In the genomic region with DNA sequence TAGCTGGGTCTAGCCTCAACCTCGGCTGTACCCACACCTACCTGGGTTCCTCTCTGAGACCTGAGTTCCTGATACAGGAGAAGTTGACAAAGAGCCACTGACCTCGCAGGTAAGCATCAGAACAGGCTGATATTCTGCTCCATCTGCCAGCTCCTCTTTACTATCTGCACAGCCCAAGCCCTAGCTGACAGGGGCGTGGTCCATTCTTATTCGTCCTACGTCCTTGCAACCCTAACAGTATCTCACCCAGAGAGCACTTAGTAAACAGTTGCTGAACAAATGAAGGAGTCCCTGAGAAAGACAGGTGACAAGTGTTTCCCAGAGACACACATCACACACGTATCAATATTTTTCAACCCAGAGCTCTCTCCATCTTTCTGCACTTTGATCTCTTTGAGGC, we compare ENCODE assay signal across 24 mouse cellular contexts. TPM values are rescaled to one million over a fixed set of nuclear protein-coding genes. Genes with fewer than 3 reads are reported as not detected.
A peak's percentile ranks its signal among the peaks of the same experiment; 100 is the strongest.
DNase-seq lines count a peak whose midpoint lies in the region; ATAC-seq and TF ChIP-seq lines count a peak whose summit lies in the region.
"Had no signal": no experiment of that assay in that cellular context is flagged by ENCODE, and none has a peak within 500 bp of the region (broad histone marks: within the 10 kb centered on the region; RNA-seq: fewer than 3 reads in every experiment).

No protein-coding gene starts in this region.

- no peak overlapping the region for H3K4me2 ChIP-seq in intestine, embryonic 16.5 days (ENCODE audit: low read depth, low read length)
- no peak overlapping the region for H3K4me2 ChIP-seq in intestine, embryonic 15.5 days (replicated peaks)
- no peak overlapping the region for H3K4me2 ChIP-seq in intestine, postnatal 0 days (replicated peaks; ENCODE audit: low read depth)
- H3K4me2 ChIP-seq in liver, embryonic 14.5 days (ENCODE audit: low read depth) = no peak overlapping the region
- H3K4me2 ChIP-seq: embryonic facial prominence, embryonic 15.5 days; forebrain, embryonic 12.5 days; heart, embryonic 12.5 days; hindbrain, embryonic 15.5 days had no signal

- no peaks in the 10 kb centered on the region for H3K27me3 ChIP-seq in intestine, embryonic 16.5 days (replicated peaks; ENCODE audit: control insufficient read depth, insufficient read depth, low read length)
- H3K27me3 ChIP-seq in intestine, embryonic 15.5 days (replicated peaks) = no peaks in the 10 kb centered on the region
- no peaks in the 10 kb centered on the region for H3K27me3 ChIP-seq in intestine, postnatal 0 days (replicated peaks; ENCODE audit: control insufficient read depth, insufficient read depth, low read length)
- H3K27me3 ChIP-seq in liver, embryonic 14.5 days (ENCODE audit: control insufficient read depth, insufficient read depth, low read length) = no peaks in the 10 kb centered on the region
- H3K27me3 ChIP-seq: embryonic facial prominence, embryonic 15.5 days; forebrain, embryonic 12.5 days; heart, embryonic 12.5 days; hindbrain, embryonic 15.5 days had no signal

- WGBS in intestine, embryonic 16.5 days = 74% methylated on average over 6 of the region's 6 CpGs
- WGBS in intestine, embryonic 15.5 days = 76% methylated on average over 6 of the region's 6 CpGs
- WGBS in intestine, postnatal 0 days = 64% methylated on average over 6 of the region's 6 CpGs
- 32% methylated on average over 6 of the region's 6 CpGs for WGBS in liver, embryonic 14.5 days (ENCODE audit: insufficient replicate concordance)

- TF ChIP-seq CTCF in intestine, postnatal 0 days (IDR thresholded peaks at IDR 0.05; ENCODE audit: low read depth) = no peak
- no peak for TF ChIP-seq CTCF in liver, embryonic 14.5 days (IDR thresholded peaks at IDR 0.05; ENCODE audit: low read depth)

- H3K36me3 ChIP-seq in intestine, embryonic 16.5 days (ENCODE audit: control insufficient read depth, insufficient read depth, low read length) = peaks cover 5% of the 10 kb centered on the region
- H3K36me3 ChIP-seq in intestine, embryonic 15.5 days = no peaks in the 10 kb centered on the region; the same call in 1 of the 2 replicates
- H3K36me3 ChIP-seq in intestine, postnatal 0 days (ENCODE audit: control insufficient read depth, insufficient read depth) = peaks cover 20% of the 10 kb centered on the region; the same call in 1 of the 2 replicates
- no peaks in the 10 kb centered on the region for H3K36me3 ChIP-seq in liver, embryonic 14.5 days (replicated peaks; ENCODE audit: control insufficient read depth, insufficient read depth, low read depth)
- H3K36me3 ChIP-seq: hindbrain, embryonic 15.5 days had no signal

- no peaks in the 10 kb centered on the region for H3K9me3 ChIP-seq in intestine, embryonic 16.5 days (ENCODE audit: control insufficient read depth, low read length)
- H3K9me3 ChIP-seq in intestine, embryonic 15.5 days = no peaks in the 10 kb centered on the region
- no peaks in the 10 kb centered on the region for H3K9me3 ChIP-seq in intestine, postnatal 0 days (ENCODE audit: control insufficient read depth)
- no peaks in the 10 kb centered on the region for H3K9me3 ChIP-seq in liver, embryonic 14.5 days (ENCODE audit: control insufficient read depth, low read length)
- H3K9me3 ChIP-seq: embryonic facial prominence, embryonic 15.5 days; forebrain, embryonic 12.5 days; G1E; heart, embryonic 12.5 days; hindbrain, embryonic 15.5 days had no signal

- peak; percentile 34; the same call in 1 of the 2 replicates for TF ChIP-seq EP300 in liver, embryonic 14.5 days (IDR thresholded peaks at IDR 0.05; ENCODE audit: low read depth)

- no peak overlapping the region for H3K4me3 ChIP-seq in intestine, embryonic 16.5 days (ENCODE audit: low read length)
- no peak overlapping the region for H3K4me3 ChIP-seq in intestine, embryonic 15.5 days (replicated peaks)
- H3K4me3 ChIP-seq in intestine, postnatal 0 days (ENCODE audit: low read depth, low read length) = no peak overlapping the region
- no peak overlapping the region for H3K4me3 ChIP-seq in liver, embryonic 14.5 days (ENCODE audit: insufficient read depth in 1 of 2, low read depth in 2 of 2, low read length in 2 of 2)
- H3K4me3 ChIP-seq: embryonic facial prominence, embryonic 15.5 days; erythroblast, embryonic 14.5 days; forebrain, embryonic 12.5 days; heart, embryonic 12.5 days; hindbrain, embryonic 15.5 days had no signal

- no peak overlapping the region; the same call in 1 of the 2 replicates for H3K9ac ChIP-seq in intestine, embryonic 16.5 days (ENCODE audit: low read depth, low read length)
- H3K9ac ChIP-seq in intestine, embryonic 15.5 days = no peak overlapping the region
- no peak overlapping the region for H3K9ac ChIP-seq in intestine, postnatal 0 days (ENCODE audit: low read depth, low read length)
- no peak overlapping the region for H3K9ac ChIP-seq in liver, embryonic 14.5 days (replicated peaks)
- H3K9ac ChIP-seq: embryonic facial prominence, embryonic 15.5 days; forebrain, embryonic 12.5 days; heart, embryonic 12.5 days; hindbrain, embryonic 15.5 days had no signal

- H3K4me1 ChIP-seq in intestine, embryonic 16.5 days (ENCODE audit: control insufficient read depth, insufficient read depth, low read length) = peaks cover 18% of the 10 kb centered on the region
- peaks cover 19% of the 10 kb centered on the region for H3K4me1 ChIP-seq in intestine, embryonic 15.5 days (replicated peaks)
- peaks cover 6% of the 10 kb centered on the region for H3K4me1 ChIP-seq in intestine, postnatal 0 days (replicated peaks; ENCODE audit: control insufficient read depth, insufficient read depth, low read length)
- peaks cover 9 to 20% of the 10 kb centered on the region in 2 experiments for H3K4me1 ChIP-seq in liver, embryonic 14.5 days (replicated peaks; ENCODE audit: control insufficient read depth in 2 of 2, insufficient read depth in 2 of 2, low read length in 1 of 2)

- peak overlapping the region; percentile 16; the same call in 1 of the 2 replicates for H3K27ac ChIP-seq in intestine, embryonic 16.5 days (ENCODE audit: low read length)
- H3K27ac ChIP-seq in intestine, embryonic 15.5 days = no peak overlapping the region
- peak overlapping the region; percentile 69 for H3K27ac ChIP-seq in intestine, postnatal 0 days (ENCODE audit: low read depth, low read length)
- no peak overlapping the region for H3K27ac ChIP-seq in liver, embryonic 14.5 days
- H3K27ac ChIP-seq: embryonic facial prominence, embryonic 15.5 days; forebrain, embryonic 12.5 days; hindbrain, embryonic 15.5 days had no signal

- no peak for ATAC-seq in intestine, embryonic 16.5 days
- ATAC-seq in intestine, embryonic 15.5 days = no peak
- ATAC-seq in intestine, postnatal 0 days = no peak
- peak; percentile 82 for ATAC-seq in liver, embryonic 14.5 days (ENCODE audit: insufficient read depth)
- ATAC-seq in megakaryocyte-erythroid progenitor cell, adult 5-6 weeks (replicated peaks; ENCODE audit: low FRiP score, low TSS enrichment, poor library complexity, severe bottlenecking) = peak; percentile 96
- ATAC-seq: CD4-positive, CD25-positive, alpha-beta regulatory T cell, adult 4 months; forebrain, embryonic 16.5 days had no signal

- DNase-seq in liver, embryonic 14.5 days (ENCODE audit: low read depth in 3 of 3, low spot score in 3 of 3) = peak; percentile 27 to 45 (median 36)
- DNase-seq in adrenal gland, postnatal 4 days (ENCODE audit: low spot score in 2 of 2) = no peak
- no peak for DNase-seq in urinary bladder, postnatal 14 days (ENCODE audit: low spot score)
- no peak for DNase-seq in urinary bladder, postnatal 25 days (ENCODE audit: low spot score)
- DNase-seq: adrenal gland, postnatal 10 days; B cell, adult 2 months; cerebellum, adult 2 months; cerebellum, postnatal 10 days; gastrocnemius, postnatal 25 days had no signal

RNA-seq across cellular contexts. Expression of a gene that starts 18.2 kb away (rescaled TPM):
- polyA plus RNA-seq in intestine, embryonic 16.5 days (2015; fragmentation: Nextera tagmentation; extraction: Ambion mirVana) = 31.1 and 34.4 TPM in 2 replicates
- polyA plus RNA-seq in intestine, embryonic 15.5 days (2015; fragmentation: Nextera tagmentation; extraction: Ambion mirVana) = 34.3 and 39.0 TPM in 2 replicates
- 47.2 and 47.6 TPM in 2 replicates for polyA plus RNA-seq in intestine, postnatal 0 days (2015; fragmentation: Nextera tagmentation; extraction: Ambion mirVana)
- polyA plus RNA-seq in liver, embryonic 14.5 days (2012; rRNA removed) = 14.6 and 16.7 TPM in 2 replicates
- 8.2 and 11.3 TPM in 2 replicates for polyA plus RNA-seq in liver, embryonic 14.5 days (2014; fragmentation: Nextera tagmentation; extraction: Ambion mirVana)
- 65.7 and 65.9 TPM in 2 replicates for total RNA-seq in megakaryocyte-erythroid progenitor cell, adult 5-6 weeks (2014; fragmentation: Nextera tagmentation)
- 24.1 and 34.2 TPM in 2 replicates for total RNA-seq in megakaryocyte-erythroid progenitor cell, adult 5-6 weeks (2017)
- 10 to 100 TPM; 89.1 to 92.6 TPM for total RNA-seq in adrenal gland, postnatal 4 days (2021)

RNA-seq across cellular contexts. Expression of a gene that starts 46.4 kb away (rescaled TPM):
- 1.9 and 2.2 TPM in 2 replicates for polyA plus RNA-seq in intestine, embryonic 16.5 days (2015; fragmentation: Nextera tagmentation; extraction: Ambion mirVana)
- polyA plus RNA-seq in intestine, embryonic 15.5 days (2015; fragmentation: Nextera tagmentation; extraction: Ambion mirVana) = 1.6 and 1.8 TPM in 2 replicates
- polyA plus RNA-seq in intestine, postnatal 0 days (2015; fragmentation: Nextera tagmentation; extraction: Ambion mirVana) = 3.8 and 4.0 TPM in 2 replicates
- not detected in 2 replicates for polyA plus RNA-seq in liver, embryonic 14.5 days (2012; rRNA removed)
- polyA plus RNA-seq in liver, embryonic 14.5 days (2014; fragmentation: Nextera tagmentation; extraction: Ambion mirVana) = not detected in 2 replicates
- total RNA-seq in megakaryocyte-erythroid progenitor cell, adult 5-6 weeks (2014; fragmentation: Nextera tagmentation) = not detected in 2 replicates
- not detected in 2 replicates for total RNA-seq in megakaryocyte-erythroid progenitor cell, adult 5-6 weeks (2017)
- 10 to 100 TPM; 12.6 to 19.8 TPM for total RNA-seq in adrenal gland, postnatal 4 days (2021)
- total RNA-seq: G1E; granulocyte monocyte progenitor cell, adult 5-6 weeks had no signal
- polyA plus RNA-seq: CD4-positive, CD25-positive, alpha-beta regulatory T cell, adult 4 months; embryonic facial prominence, embryonic 11.5 days; erythroblast, embryonic 14.5 days; forebrain, embryonic 12.5 days; forebrain, embryonic 16.5 days; G1E; hindbrain, embryonic 11.5 days; hindbrain, embryonic 15.5 days had no signal

Comparison
In these comparisons a context has a peak if more than half of its experiments do, and no peak if none do; other contexts are left out.
1. H3K27ac ChIP-seq: peak in intestine, embryonic 16.5 days (single experiment) and intestine, postnatal 0 days (single experiment); none in intestine, embryonic 15.5 days (single experiment) and liver, embryonic 14.5 days (single experiment).
2. ATAC-seq: peak in liver, embryonic 14.5 days (single experiment) and megakaryocyte-erythroid progenitor cell, adult 5-6 weeks (single experiment); none in intestine, embryonic 16.5 days (single experiment), intestine, embryonic 15.5 days (single experiment) and intestine, postnatal 0 days (single experiment).
3. DNase-seq: peak in liver, embryonic 14.5 days (3 of 3); none in adrenal gland, postnatal 4 days (0 of 2), urinary bladder, postnatal 14 days (single experiment) and urinary bladder, postnatal 25 days (single experiment).